Mouse (Mus musculus) MEL (cell line): ENCODE data around the gene Yjefn3. TPM values are rescaled to one million over a fixed set of nuclear protein-coding genes. Genes with fewer than 3 reads are reported as not detected.
A peak's percentile ranks its signal among the peaks of the same experiment; 100 is the strongest.

Experiments used
- DNase-seq: peaks from one replicate; pipeline ENCODE4 v3.0.0; 2011; ENCODE audit warnings: low read depth, low spot score
- H3K27ac ChIP-seq: 2 replicates; pipeline ENCODE4 v1.5.1; 2012; ENCODE audit warnings: low read depth, mild to moderate bottlenecking, control low read depth, low read length, moderate library complexity; ENCODE audit not compliant: control insufficient read depth
- H3K27me3 ChIP-seq, 2 experiments: fragments of 150-350 bp in 1 of 2; sonication (generic) in 1 of 2; 2 replicates each; pipeline ENCODE4 v1.6.1; 2012; ENCODE audit warnings: low read length in 2 of 2, mild to moderate bottlenecking in 2 of 2, improper control_type of control experiment in 1 of 2, moderate library complexity in 1 of 2; ENCODE audit not compliant: insufficient read depth in 2 of 2, control insufficient read depth in 1 of 2
- H3K36me3 ChIP-seq, 2 experiments: 2 replicates each; pipeline ENCODE4 v1.6.1; 2012 to 2014; ENCODE audit warnings: low read length in 2 of 2, improper control_type of control experiment in 1 of 2, inconsistent platforms in 1 of 2, mild to moderate bottlenecking in 1 of 2; ENCODE audit not compliant: insufficient read depth in 2 of 2, control insufficient read depth in 1 of 2
- H3K4me1 ChIP-seq, 2 experiments: fragments of 150-350 bp in 1 of 2; sonication (generic) in 1 of 2; 2 replicates each; pipeline ENCODE4 v1.6.1; 2012; ENCODE audit warnings: low read length in 2 of 2, improper control_type of control experiment in 1 of 2, mild to moderate bottlenecking in 1 of 2; ENCODE audit not compliant: insufficient read depth in 2 of 2, control insufficient read depth in 1 of 2
- H3K4me3 ChIP-seq, 2 experiments: fragments of 150-350 bp in 1 of 2; sonication (generic) in 1 of 2; 2 replicates each; pipeline ENCODE4 v1.5.1; 2012; ENCODE audit warnings: low read depth in 2 of 2, low read length in 2 of 2, mild to moderate bottlenecking in 2 of 2, moderate library complexity in 2 of 2, control low read depth in 1 of 2, improper control_type of control experiment in 1 of 2; ENCODE audit not compliant: control insufficient read depth in 1 of 2, insufficient read depth in 1 of 2
- H3K79me2 ChIP-seq: 2 replicates; pipeline ENCODE4 v1.6.1; 2012; ENCODE audit warnings: mild to moderate bottlenecking, low read length, moderate library complexity; ENCODE audit not compliant: control insufficient read depth, poor library complexity, insufficient read depth
- H3K9ac ChIP-seq: 2 replicates; pipeline ENCODE4 v1.6.1; 2012; ENCODE audit warnings: low read depth, mild to moderate bottlenecking, control low read depth, low read length, moderate library complexity; ENCODE audit not compliant: control insufficient read depth, poor library complexity, severe bottlenecking
- H3K9me3 ChIP-seq: fragments of 150-350 bp; sonication (generic); replicated peaks from 2 replicates; pipeline ENCODE4 v1.6.1; 2012; ENCODE audit warnings: mild to moderate bottlenecking, low read length, improper control_type of control experiment, moderate library complexity; ENCODE audit not compliant: insufficient read depth
- BHLHE40 ChIP-seq: IDR thresholded peaks from 2 replicates; pipeline ENCODE4 v1.6.1; 2012; ENCODE audit warnings: low read depth, mild to moderate bottlenecking, inconsistent platforms, low read length, improper control_type of control experiment, borderline replicate concordance
- CHD1 ChIP-seq: IDR thresholded peaks from 2 replicates; pipeline ENCODE4 v1.6.1; 2012; ENCODE audit warnings: low read depth, mild to moderate bottlenecking, inconsistent platforms, low read length, improper control_type of control experiment
- CTCF ChIP-seq, 3 experiments: IDR thresholded peaks in 2 of 3; conservative IDR thresholded peaks in 1 of 3; 2 replicates each; pipeline ENCODE4 v1.5.1; 2011 to 2012; ENCODE audit warnings: low read length in 3 of 3, low read depth in 2 of 3, mild to moderate bottlenecking in 2 of 3, improper control_type of control experiment in 1 of 3, inconsistent platforms in 1 of 3, mixed read lengths in 1 of 3, moderate library complexity in 1 of 3; ENCODE audit not compliant: control insufficient read depth in 1 of 3, insufficient read depth in 1 of 3, poor library complexity in 1 of 3, severe bottlenecking in 1 of 3
- ELF1 ChIP-seq: IDR thresholded peaks from 2 replicates; pipeline ENCODE4 v1.6.1; 2014; ENCODE audit warnings: low read depth, mild to moderate bottlenecking, inconsistent platforms, low read length, improper control_type of control experiment, moderate library complexity
- EP300 ChIP-seq, 2 experiments: IDR thresholded peaks; 2 replicates each; pipeline ENCODE4 v1.6.1; 2011; ENCODE audit warnings: improper control_type of control experiment in 2 of 2, low read length in 2 of 2, low read depth in 1 of 2, mild to moderate bottlenecking in 1 of 2
- ETS1 ChIP-seq: IDR thresholded peaks from 2 replicates; pipeline ENCODE4 v1.6.1; 2012; ENCODE audit warnings: low read depth, mild to moderate bottlenecking, inconsistent platforms, low read length, improper control_type of control experiment, moderate library complexity
- HCFC1 ChIP-seq: IDR thresholded peaks from 2 replicates; pipeline ENCODE4 v1.6.1; 2012; ENCODE audit warnings: low read depth, mild to moderate bottlenecking, inconsistent platforms, low read length, improper control_type of control experiment, moderate library complexity
- KAT2A ChIP-seq: conservative IDR thresholded peaks from 2 replicates; pipeline ENCODE4 v1.6.1; 2012; ENCODE audit warnings: low read depth, low read length, improper control_type of control experiment, inconsistent platforms
- MAX ChIP-seq: IDR thresholded peaks from 2 replicates; pipeline ENCODE4 v1.6.1; 2011; ENCODE audit warnings: low read length, improper control_type of control experiment
- MAZ ChIP-seq: IDR thresholded peaks from 2 replicates; pipeline ENCODE4 v1.6.1; 2012; ENCODE audit warnings: low read depth, mild to moderate bottlenecking, inconsistent platforms, low read length, improper control_type of control experiment
- MYB ChIP-seq: IDR thresholded peaks from 2 replicates; pipeline ENCODE4 v1.6.1; 2011; ENCODE audit warnings: mild to moderate bottlenecking, low read depth, low read length, improper control_type of control experiment
- NELFE ChIP-seq: IDR thresholded peaks from 2 replicates; pipeline ENCODE4 v1.6.1; 2011; ENCODE audit warnings: low read depth, low read length, improper control_type of control experiment
- NRF1 ChIP-seq: IDR thresholded peaks from 2 replicates; pipeline ENCODE4 v1.6.1; 2014; ENCODE audit warnings: low read depth, mild to moderate bottlenecking, inconsistent platforms, low read length, improper control_type of control experiment, moderate library complexity; ENCODE audit not compliant: poor library complexity, insufficient read depth, severe bottlenecking
- POLR2AphosphoS2 ChIP-seq: IDR thresholded peaks from 2 replicates; pipeline ENCODE4 v1.6.1; 2011; ENCODE audit warnings: low read length, improper control_type of control experiment
- RCOR1 ChIP-seq: IDR thresholded peaks from 2 replicates; pipeline ENCODE4 v1.6.1; 2012; ENCODE audit warnings: low read depth, mild to moderate bottlenecking, inconsistent platforms, low read length, improper control_type of control experiment
- SMC3 ChIP-seq: IDR thresholded peaks from 2 replicates; pipeline ENCODE4 v1.6.1; 2011; ENCODE audit warnings: low read depth, low read length, improper control_type of control experiment
- TBP ChIP-seq: IDR thresholded peaks from 2 replicates; pipeline ENCODE4 v1.8.0; 2011; ENCODE audit warnings: low read depth, low read length, improper control_type of control experiment
- TCF12 ChIP-seq: IDR thresholded peaks from 2 replicates; pipeline ENCODE4 v1.6.1; 2014; ENCODE audit warnings: low read depth, mild to moderate bottlenecking, inconsistent platforms, low read length, improper control_type of control experiment, moderate library complexity
- USF2 ChIP-seq, 2 experiments: IDR thresholded peaks; 2 replicates each; pipeline ENCODE4 v1.6.1; 2011 to 2012; ENCODE audit warnings: improper control_type of control experiment in 2 of 2, low read length in 2 of 2, borderline replicate concordance in 1 of 2, inconsistent platforms in 1 of 2, low read depth in 1 of 2, mild to moderate bottlenecking in 1 of 2; ENCODE audit not compliant: insufficient read depth in 1 of 2
- ZKSCAN1 ChIP-seq: IDR thresholded peaks from 2 replicates; pipeline ENCODE4 v1.6.1; 2012; ENCODE audit warnings: low read depth, mild to moderate bottlenecking, inconsistent platforms, low read length, improper control_type of control experiment, moderate library complexity
- ZMIZ1 ChIP-seq: IDR thresholded peaks from 2 replicates; pipeline ENCODE4 v1.6.1; 2012; ENCODE audit warnings: low read depth, mild to moderate bottlenecking, inconsistent platforms, low read length, improper control_type of control experiment, moderate library complexity
- polyA plus RNA-seq, 2 experiments: library from polyadenylated mRNA; stranded (reverse) in 1 of 2; unstranded in 1 of 2; fragments of >175 nt in 1 of 2; fragments of >200 nt in 1 of 2; gene quantifications; 2 replicates each; pipeline versions ENCODE4 v1.2.1 to v1.2.4; 2012; ENCODE audit warnings: low replicate concordance in 2 of 2, low read depth in 1 of 2; ENCODE audit not compliant: insufficient read length in 2 of 2, insufficient read depth in 1 of 2, missing spikeins in 1 of 2
- total RNA-seq: library from RNA; depleted of rRNA; stranded (reverse); fragments of 300-350 nt; gene quantifications from 2 replicates; pipeline ENCODE4 v1.2.3, GENCODE M21; 2012

The Yjefn3 gene
- total and polyA plus RNA-seq, 3 experiments: 5.3 to 8.2 TPM; not detected in 1

DNA sequence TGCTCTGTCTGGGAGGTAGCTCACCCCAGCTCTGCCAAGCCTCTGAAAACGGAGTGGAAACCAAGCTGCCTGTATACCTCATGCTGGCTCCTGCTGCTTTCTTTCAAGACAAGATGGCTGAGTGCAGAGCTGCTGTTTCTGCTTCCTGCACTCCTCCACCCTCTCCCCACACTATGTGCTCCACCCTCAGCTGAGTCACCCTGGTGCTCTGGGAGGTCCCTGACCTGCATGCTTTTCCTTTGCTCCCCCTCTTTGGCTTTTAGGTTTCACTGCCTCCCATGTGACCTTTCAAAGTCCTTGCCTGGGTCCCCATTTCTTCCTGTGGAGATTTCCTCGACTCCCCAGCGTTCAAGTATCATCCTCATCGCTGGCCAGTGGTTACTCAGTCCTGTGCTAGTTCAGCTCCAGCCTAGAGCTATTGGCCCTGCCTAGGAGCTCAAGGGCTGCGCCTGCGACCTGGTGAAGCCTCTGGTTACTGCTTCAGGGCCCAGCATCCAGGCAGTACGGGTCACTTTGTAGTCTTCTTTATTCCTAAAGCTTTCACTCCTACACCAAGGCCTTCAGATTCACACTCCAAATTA, 51.5 kb downstream of the Yjefn3 start:
- Histone ChIP-seq H3K4me3 (no peak overlapping the region), H3K36me3 (peaks cover 0 to 6% of the 10 kb centered on the region in 2 experiments; a peak in 2 of 4 replicates), H3K79me2 (no peaks in the 10 kb centered on the region), H3K4me1 (peaks cover 0 to 9% of the 10 kb centered on the region in 2 experiments; a peak in 2 of 4 replicates), H3K9ac (peak overlapping the region; percentile 4; the same call in 1 of the 2 replicates), H3K9me3 (no peaks in the 10 kb centered on the region), H3K27me3 (no peaks in the 10 kb centered on the region), H3K27ac (peak overlapping the region; percentile 46)
- TF ChIP-seq USF2 (IDR thresholded peaks at IDR 0.05; ENCODE audit: borderline replicate concordance in 1 of 2, insufficient read depth in 1 of 2, low read depth in 1 of 2, low read length in 2 of 2): no peak
- no peak for TF ChIP-seq ELF1
- TF ChIP-seq BHLHE40: no peak
- no peak for TF ChIP-seq MAX
- no peak for TF ChIP-seq SMC3
- no peak for TF ChIP-seq CHD1
- TF ChIP-seq NRF1: no peak
- no peak for TF ChIP-seq ETS1
- no peak for TF ChIP-seq TCF12
- no peak for TF ChIP-seq TBP
- TF ChIP-seq MYB: no peak
- no peak for TF ChIP-seq NELFE
- TF ChIP-seq POLR2AphosphoS2: no peak
- TF ChIP-seq ZKSCAN1: no peak
- TF ChIP-seq RCOR1: no peak
- no peak for TF ChIP-seq MAZ
- TF ChIP-seq HCFC1: no peak
- DNase-seq: peak; percentile 52

DNA sequence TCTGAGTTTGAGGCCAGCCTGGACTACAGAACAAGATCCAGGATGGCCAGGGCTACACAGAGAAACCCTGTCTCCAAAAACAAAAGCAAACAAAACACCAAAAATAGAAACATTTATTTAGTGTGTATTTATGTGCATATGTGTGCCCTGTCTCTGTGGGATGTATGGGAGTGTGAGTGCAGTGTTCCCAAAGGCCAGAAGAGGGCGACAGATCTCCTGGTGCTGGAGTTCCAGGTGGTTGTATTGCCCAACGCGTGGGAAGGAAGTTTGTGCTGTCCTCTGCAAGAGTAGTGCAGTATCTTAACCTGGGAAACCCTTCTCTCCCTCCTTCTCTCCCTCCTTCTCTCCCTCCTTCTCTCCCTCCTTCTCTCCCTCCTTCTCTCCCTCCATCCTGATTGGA, 52.6 kb downstream of the Yjefn3 start:
- DNase-seq: peak; percentile 57
- peaks cover 0 to 6% of the 10 kb centered on the region in 2 experiments; a peak in 2 of 4 replicates for H3K36me3 ChIP-seq
- TF ChIP-seq ZMIZ1 (no peak), EP300 (IDR thresholded peaks at IDR 0.05; ENCODE audit: low read depth in 1 of 2, low read length in 2 of 2) (no peak), KAT2A (no peak), SMC3 (peak; percentile 30), RCOR1 (no peak), CTCF (IDR thresholded peaks at IDR 0.05 in 2 of 3, conservative IDR thresholded peaks at IDR 0.05 in 1 of 3; ENCODE audit: control insufficient read depth in 1 of 3, insufficient read depth in 1 of 3, low read depth in 2 of 3, low read length in 3 of 3, poor library complexity in 1 of 3, severe bottlenecking in 1 of 3) (peak; percentile 44 to 47 (median 46))
- TF ChIP-seq, all 39 proteins: peak for 2

More for the DNA sequence above, 52.6 kb downstream of the Yjefn3 start:
- H3K27me3 ChIP-seq: no peaks in the 10 kb centered on the region
- no peak overlapping the region for H3K9ac ChIP-seq
- H3K4me3 ChIP-seq: no peak overlapping the region
- no peaks in the 10 kb centered on the region for H3K9me3 ChIP-seq
- H3K4me1 ChIP-seq: peaks cover 0 to 9% of the 10 kb centered on the region in 2 experiments; a peak in 2 of 4 replicates
- no peaks in the 10 kb centered on the region for H3K79me2 ChIP-seq
- no peak overlapping the region for H3K27ac ChIP-seq
